Mouse (Mus musculus): Measurements from ENCODE around the gene Nip7.
A peak's percentile ranks its signal among the peaks of the same experiment; 100 is the strongest.
"Not testable (repeated sequence)": the region's sequence is repeated elsewhere in the genome, so short reads cannot be mapped to it uniquely, and the experiment has no call there.

Nip7 gene

GRCm38 (mm10) chr8:107056076-107056972, at the start of gene Nip7, which contains the start of gene Cog8:
Gene Nip7, plus strand, starts transcription at chr8:107056877.
Gene Cog8, minus strand, starts transcription at chr8:107056689.
- DNase-seq = peak; percentile 96 to 97

- DNase-seq = no peak
These were observed 48.9 kb upstream of the Nip7 start for GRCm38 (mm10) chr8:107007795-107008194.

GRCm38 (mm10) chr8:107012666-107013065, 44.0 kb upstream of the Nip7 start:
- DNase-seq = no peak

- no peak for DNase-seq
These were observed 41.8 kb upstream of the Nip7 start for GRCm38 (mm10) chr8:107014915-107015314.

- no peak for DNase-seq
These were observed 33.2 kb upstream of the Nip7 start for GRCm38 (mm10) chr8:107023479-107023878.

GRCm38 (mm10) chr8:107029310-107029709, 27.4 kb upstream of the Nip7 start:
- DNase-seq = no peak

GRCm38 (mm10) chr8:107030058-107030457, 26.6 kb upstream of the Nip7 start:
- no peak for DNase-seq

- DNase-seq = peak; percentile 99
These were observed 25.8 kb upstream of the Nip7 start, which contains the start of gene Vps4a for GRCm38 (mm10) chr8:107030650-107031576. Gene Vps4a, plus strand, starts transcription at chr8:107031222.

- peak in 1 of 2 experiments; percentile 46 for DNase-seq
These were observed 25.0 kb upstream of the Nip7 start for GRCm38 (mm10) chr8:107031577-107032090.

- DNase-seq = not testable (repeated sequence)
These were observed 23.1 kb upstream of the Nip7 start for GRCm38 (mm10) chr8:107033609-107034008.

GRCm38 (mm10) chr8:107035641-107036040, 21.0 kb upstream of the Nip7 start:
- peak; percentile 56 to 68 for DNase-seq

- no peak for DNase-seq
These were observed 20.1 kb upstream of the Nip7 start for GRCm38 (mm10) chr8:107036626-107037025.

- DNase-seq = no peak
These were observed 16.0 kb upstream of the Nip7 start for GRCm38 (mm10) chr8:107040632-107041031.

GRCm38 (mm10) chr8:107045478-107045877, 11.2 kb upstream of the Nip7 start:
- DNase-seq = no peak

GRCm38 (mm10) chr8:107046976-107047375, 9.7 kb upstream of the Nip7 start:
- DNase-seq = no peak

GRCm38 (mm10) chr8:107048061-107048941, 8.4 kb upstream of the Nip7 start, which contains the start of gene Pdf:
Gene Pdf, minus strand, starts transcription at chr8:107048614.
- DNase-seq = peak; percentile 88 to 90

- DNase-seq = no peak
These were observed 7.2 kb upstream of the Nip7 start for GRCm38 (mm10) chr8:107049480-107049879.

- no peak for DNase-seq
These were observed 4.6 kb upstream of the Nip7 start for GRCm38 (mm10) chr8:107052046-107052445.

GRCm38 (mm10) chr8:107056973-107057369, 294 bp downstream of the Nip7 start:
- DNase-seq = peak in 1 of 2 experiments; percentile 47

GRCm38 (mm10) chr8:107062613-107063012, 5.9 kb downstream of the Nip7 start:
- no peak for DNase-seq

Data from cerebellum, postnatal 10 days (tissue).